Mouse (Mus musculus) embryonic facial prominence, embryonic 12.5 days (tissue): ENCODE data around the gene Rab42. TPM values are rescaled to one million over a fixed set of nuclear protein-coding genes. Genes with fewer than 3 reads are reported as not detected.
A peak's percentile ranks its signal among the peaks of the same experiment; 100 is the strongest.

ENCODE experiments used
- ATAC-seq: fragments of 200-750 bp; cut with Nextera tagmentation; 2 replicates; pipeline ENCODE4 v1.8.0; 2017; ENCODE audit not compliant: insufficient number of reproducible peaks, insufficient read depth, low FRiP score, low TSS enrichment
- H3K27ac ChIP-seq: fragments of 300-500 bp; sonication (generic); 2 replicates; pipeline ENCODE4 v1.5.1; 2016; ENCODE audit warnings: mild to moderate bottlenecking
- H3K27me3 ChIP-seq: fragments of 300-500 bp; sonication (generic); 2 replicates; pipeline ENCODE4 v1.6.1; 2016; ENCODE audit warnings: mild to moderate bottlenecking, moderate library complexity
- H3K36me3 ChIP-seq: fragments of 300-500 bp; sonication (generic); 2 replicates; pipeline ENCODE4 v1.6.1; 2016; ENCODE audit warnings: mild to moderate bottlenecking
- H3K4me1 ChIP-seq: fragments of 300-500 bp; sonication (generic); 2 replicates; pipeline ENCODE4 v1.6.1; 2016
- H3K4me2 ChIP-seq: fragments of 300-500 bp; sonication (generic); replicated peaks from 2 replicates; pipeline ENCODE4 v1.6.1; 2016; ENCODE audit warnings: mild to moderate bottlenecking, moderate library complexity
- H3K4me3 ChIP-seq: fragments of 300-500 bp; sonication (generic); 2 replicates; pipeline ENCODE4 v1.5.1; 2016; ENCODE audit warnings: mild to moderate bottlenecking
- H3K9ac ChIP-seq: fragments of 300-500 bp; sonication (generic); 2 replicates; pipeline ENCODE4 v1.6.1; 2016; ENCODE audit warnings: mild to moderate bottlenecking, moderate library complexity
- H3K9me3 ChIP-seq: fragments of 300-500 bp; sonication (generic); 2 replicates; pipeline ENCODE4 v1.6.1; 2016; ENCODE audit warnings: mild to moderate bottlenecking, moderate library complexity
- whole genome bisulfite sequencing: fragments of 180-500 bp; shearing (Covaris S2); methylation state at CpG from one replicate; pipeline ENCODE4 v1.1.7; 2016; 5-methylcytosine and 5-hydroxymethylcytosine counted together
- polyA plus RNA-seq: library from polyadenylated mRNA; unstranded; fragments of >200 nt; fragmentation: Nextera tagmentation; extraction: Ambion mirVana; gene quantifications from 2 replicates; pipeline ENCODE4 v1.2.1, GENCODE M21; 2016

Rab42 gene
- polyA plus RNA-seq, 1 experiment from 2014 or later: 1.8 TPM

- Histone ChIP-seq H3K4me3 (no peak overlapping the region), H3K4me2 (no peak overlapping the region), H3K4me1 (peaks cover 2% of the 10 kb centered on the region; the same call in 1 of the 2 replicates), H3K36me3 (no peaks in the 10 kb centered on the region), H3K9ac (no peak overlapping the region), H3K27ac (no peak overlapping the region), H3K27me3 (no peaks in the 10 kb centered on the region), H3K9me3 (no peaks in the 10 kb centered on the region)
- 78% methylated on average over 3 of the region's 3 CpGs for WGBS
- no peak for ATAC-seq
Observed at GRCm38 (mm10) chr4:132266835-132267349, 36.3 kb downstream of the Rab42 start.

- Histone ChIP-seq H3K4me1 (peaks cover 15% of the 10 kb centered on the region), H3K9ac (no peak overlapping the region), H3K27me3 (no peaks in the 10 kb centered on the region), H3K9me3 (no peaks in the 10 kb centered on the region), H3K4me2 (no peak overlapping the region), H3K27ac (no peak overlapping the region), H3K36me3 (no peaks in the 10 kb centered on the region), H3K4me3 (no peak overlapping the region)
- 93% methylated on average over 7 of the region's 7 CpGs for WGBS
- no peak for ATAC-seq
Observed at GRCm38 (mm10) chr4:132263313-132263712, 39.9 kb downstream of the Rab42 start.

- H3K27me3 ChIP-seq: no peaks in the 10 kb centered on the region
- H3K27ac ChIP-seq: peak overlapping the region; percentile 96; the same call in 1 of the 2 replicates
- no peak for ATAC-seq
- H3K36me3 ChIP-seq: no peaks in the 10 kb centered on the region
- H3K4me2 ChIP-seq: no peak overlapping the region
- H3K9me3 ChIP-seq: no peaks in the 10 kb centered on the region
- no peak overlapping the region for H3K4me3 ChIP-seq
- WGBS: 73% methylated on average over 5 of the region's 5 CpGs
- peaks cover 15% of the 10 kb centered on the region for H3K4me1 ChIP-seq
- H3K9ac ChIP-seq: no peak overlapping the region
Observed at GRCm38 (mm10) chr4:132262358-132262616, 40.9 kb downstream of the Rab42 start.

- 16% methylated on average over 41 of the region's 49 CpGs for WGBS
- Histone ChIP-seq H3K4me3 (peak within 1 kb of the TSS; percentile 87), H3K27ac (peak within 1 kb of the TSS; percentile 96), H3K36me3 (no peaks in the 10 kb centered on the region), H3K9me3 (no peaks in the 10 kb centered on the region), H3K4me1 (peaks cover 15% of the 10 kb centered on the region), H3K27me3 (no peaks in the 10 kb centered on the region), H3K9ac (peak within 1 kb of the TSS; percentile 97), H3K4me2 (peak within 1 kb of the TSS; percentile 74)
- ATAC-seq: peak; percentile 83
Observed at GRCm38 (mm10) chr4:132261514-132262357, 41.4 kb downstream of the Rab42 start, which contains the start of gene Gmeb1. TSS of gene Gmeb1 (minus strand) at chr4:132261602.

GRCm38 (mm10) chr4:132260404-132261379 lies 42.5 kb downstream of the Rab42 start:
- H3K4me3 ChIP-seq: peak overlapping the region; percentile 87
- peaks cover 15% of the 10 kb centered on the region for H3K4me1 ChIP-seq
- H3K27me3 ChIP-seq: no peaks in the 10 kb centered on the region
- H3K9me3 ChIP-seq: no peaks in the 10 kb centered on the region
- peak overlapping the region; percentile 97 for H3K9ac ChIP-seq
- peak overlapping the region; percentile 96 for H3K27ac ChIP-seq
- WGBS: under 1% methylated on average over 40 of the region's 64 CpGs
- H3K36me3 ChIP-seq: no peaks in the 10 kb centered on the region
- ATAC-seq: peak; percentile 76
- H3K4me2 ChIP-seq: peak overlapping the region; percentile 74

GRCm38 (mm10) chr4:132259248-132259647 lies 43.9 kb downstream of the Rab42 start:
- H3K4me2 ChIP-seq: no peak overlapping the region
- WGBS: 95% methylated on average over 4 of the region's 4 CpGs
- ATAC-seq: no peak
- H3K36me3 ChIP-seq: no peaks in the 10 kb centered on the region
- H3K4me3 ChIP-seq: no peak overlapping the region
- H3K9ac ChIP-seq: peak overlapping the region; percentile 15; the same call in 1 of the 2 replicates
- H3K4me1 ChIP-seq: peaks cover 15% of the 10 kb centered on the region
- H3K27ac ChIP-seq: no peak overlapping the region
- no peaks in the 10 kb centered on the region for H3K9me3 ChIP-seq
- no peaks in the 10 kb centered on the region for H3K27me3 ChIP-seq

- H3K4me1 ChIP-seq: peaks cover 13% of the 10 kb centered on the region; the same call in 1 of the 2 replicates
- no peak overlapping the region for H3K9ac ChIP-seq
- no peaks in the 10 kb centered on the region for H3K27me3 ChIP-seq
- ATAC-seq: no peak
- no peak overlapping the region for H3K4me3 ChIP-seq
- 97% methylated on average over 3 of the region's 3 CpGs for WGBS
- H3K4me2 ChIP-seq: no peak overlapping the region
- H3K27ac ChIP-seq: no peak overlapping the region
- H3K36me3 ChIP-seq: peaks cover 5% of the 10 kb centered on the region
- no peaks in the 10 kb centered on the region for H3K9me3 ChIP-seq
Observed at GRCm38 (mm10) chr4:132256384-132256783, 46.8 kb downstream of the Rab42 start.

- ATAC-seq: no peak
- Histone ChIP-seq H3K4me3 (no peak overlapping the region), H3K27me3 (no peaks in the 10 kb centered on the region), H3K4me2 (no peak overlapping the region), H3K4me1 (peaks cover 8% of the 10 kb centered on the region; the same call in 1 of the 2 replicates), H3K9ac (no peak overlapping the region), H3K9me3 (no peaks in the 10 kb centered on the region), H3K27ac (no peak overlapping the region), H3K36me3 (peaks cover 19% of the 10 kb centered on the region)
- 78% methylated on average over 3 of the region's 3 CpGs for WGBS
Observed at GRCm38 (mm10) chr4:132254986-132255385, 48.2 kb downstream of the Rab42 start.

- Histone ChIP-seq H3K4me3 (no peak overlapping the region), H3K36me3 (peaks cover 31% of the 10 kb centered on the region), H3K27me3 (no peaks in the 10 kb centered on the region), H3K4me1 (no peaks in the 10 kb centered on the region), H3K9ac (no peak overlapping the region), H3K9me3 (no peaks in the 10 kb centered on the region), H3K4me2 (no peak overlapping the region), H3K27ac (no peak overlapping the region)
- no peak for ATAC-seq
- 79% methylated on average over 2 of the region's 2 CpGs for WGBS
Observed at GRCm38 (mm10) chr4:132253622-132254021, 49.6 kb downstream of the Rab42 start.

- H3K27ac ChIP-seq: no peak overlapping the region
- no peak overlapping the region for H3K4me2 ChIP-seq
- WGBS: 93% methylated on average over 8 of the region's 8 CpGs
- H3K9me3 ChIP-seq: no peaks in the 10 kb centered on the region
- no peaks in the 10 kb centered on the region for H3K27me3 ChIP-seq
- H3K4me3 ChIP-seq: no peak overlapping the region
- no peak for ATAC-seq
- H3K4me1 ChIP-seq: no peaks in the 10 kb centered on the region
- no peak overlapping the region for H3K9ac ChIP-seq
- peaks cover 36% of the 10 kb centered on the region for H3K36me3 ChIP-seq
Observed at GRCm38 (mm10) chr4:132253128-132253527, 50.1 kb downstream of the Rab42 start.
